Mouse (Mus musculus) bone marrow, adult 2 months (tissue): ENCODE measurements around the gene Narf.

Source experiments
- CTCF ChIP-seq: fragments of 200-500 bp; IDR thresholded peaks from 2 replicates; pipeline ENCODE4 v1.5.1; 2011; ENCODE audit warnings: low read length, control low read depth; ENCODE audit not compliant: control insufficient read depth, insufficient read depth
- POLR2A ChIP-seq: fragments of 200-500 bp; IDR thresholded peaks from 2 replicates; pipeline ENCODE4 v1.6.1; 2011; ENCODE audit warnings: low read depth, mild to moderate bottlenecking, control low read depth, low read length, borderline replicate concordance; ENCODE audit not compliant: control insufficient read depth

GRCm38 (mm10) chr11:121277516-121277915 is 40.5 kb downstream of the Narf start:
- TF ChIP-seq CTCF (no peak), POLR2A (no peak)
